Mouse (Mus musculus) brain, embryonic 14.5 days (tissue): ENCODE data around the gene Rasip1. TPM values are rescaled to one million over a fixed set of nuclear protein-coding genes. Genes with fewer than 3 reads are reported as not detected.
A peak's percentile ranks its signal among the peaks of the same experiment; 100 is the strongest.
"Not testable (repeated sequence)": the region's sequence is repeated elsewhere in the genome, so short reads cannot be mapped to it uniquely, and the experiment has no call there.

Experiments used
- DNase-seq: peaks from one replicate; pipeline ENCODE4 v3.0.0-alpha.2; 2011; ENCODE audit warnings: low read depth
- CTCF ChIP-seq: fragments of 200-500 bp; IDR thresholded peaks from 2 replicates; pipeline ENCODE4 v1.5.1; 2012; ENCODE audit warnings: inconsistent platforms, mild to moderate bottlenecking, moderate library complexity, borderline replicate concordance; ENCODE audit not compliant: insufficient read depth, insufficient read length; ENCODE audit errors: extremely low read depth
- POLR2A ChIP-seq: fragments of 200-500 bp; IDR thresholded peaks from 2 replicates; pipeline ENCODE4 v1.6.1; 2012; ENCODE audit warnings: mild to moderate bottlenecking, inconsistent platforms, borderline replicate concordance; ENCODE audit not compliant: poor library complexity, insufficient read depth, insufficient read length, severe bottlenecking; ENCODE audit errors: extremely low read depth
- polyA plus RNA-seq: library from polyadenylated mRNA; depleted of rRNA; stranded (reverse); fragments of >200 nt; gene quantifications from 2 replicates; pipeline ENCODE4 v1.2.3, GENCODE M21; 2012

Rasip1 gene
- polyA plus RNA-seq, 1 experiment: 17.6 TPM

- DNase-seq: peak; percentile 61
- TF ChIP-seq POLR2A: no peak
- no peak for TF ChIP-seq CTCF
These were observed 27.2 kb downstream of the Rasip1 start for GRCm38 (mm10) chr7:45654424-45655047.

GRCm38 (mm10) chr7:45660746-45661478 is 33.6 kb downstream of the Rasip1 start:
- no peak for TF ChIP-seq CTCF
- no peak for TF ChIP-seq POLR2A
- no peak for DNase-seq

GRCm38 (mm10) chr7:45661702-45662101 is 34.4 kb downstream of the Rasip1 start:
- DNase-seq: not testable (repeated sequence)

- no peak for DNase-seq
- TF ChIP-seq POLR2A: no peak
- TF ChIP-seq CTCF: no peak
These were observed 38.2 kb downstream of the Rasip1 start for GRCm38 (mm10) chr7:45665303-45666138.

GRCm38 (mm10) chr7:45666161-45666560 is 38.9 kb downstream of the Rasip1 start, which contains the start of gene Fut2:
TSS of gene Fut2 (minus strand) at chr7:45666394.
- no peak for DNase-seq
- TF ChIP-seq CTCF (no peak), POLR2A (no peak)

DNA sequence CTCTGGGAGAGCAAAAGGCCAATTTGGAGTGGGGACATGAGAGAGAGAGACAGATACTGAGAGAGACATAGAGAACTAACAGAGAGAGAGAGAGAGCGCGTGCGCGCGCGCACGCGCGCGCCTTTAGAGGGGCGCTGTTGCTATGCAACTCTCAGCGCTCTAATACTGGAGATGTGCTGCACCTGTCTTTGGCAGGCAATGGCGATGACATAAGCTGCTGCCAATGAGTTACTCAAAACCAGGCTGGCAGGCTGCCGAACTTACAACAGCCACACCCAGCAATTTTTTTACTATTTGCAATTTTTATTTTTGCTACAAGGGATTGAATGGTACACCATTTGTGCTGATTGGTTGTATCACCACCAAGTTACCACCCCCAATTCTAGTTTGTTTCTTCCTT is 40.5 kb downstream of the Rasip1 start:
- TF ChIP-seq POLR2A: no peak
- TF ChIP-seq CTCF: no peak
- peak; percentile 63 for DNase-seq

- no peak for DNase-seq
- TF ChIP-seq CTCF: peak; percentile 11; the same call in 1 of the 2 replicates
- TF ChIP-seq POLR2A: no peak
These were observed 41.6 kb downstream of the Rasip1 start for GRCm38 (mm10) chr7:45668921-45669320.

GRCm38 (mm10) chr7:45677627-45678295 is 50.5 kb downstream of the Rasip1 start:
- TF ChIP-seq POLR2A (no peak), CTCF (no peak)
- DNase-seq: no peak

GRCm38 (mm10) chr7:45678513-45678912 is 51.2 kb downstream of the Rasip1 start:
- TF ChIP-seq POLR2A (no peak), CTCF (no peak)
- no peak for DNase-seq

GRCm38 (mm10) chr7:45679966-45680621 is 52.8 kb downstream of the Rasip1 start:
- TF ChIP-seq POLR2A (no peak), CTCF (no peak)
- DNase-seq: no peak

GRCm38 (mm10) chr7:45681046-45681736 is 53.9 kb downstream of the Rasip1 start:
- TF ChIP-seq CTCF (no peak), POLR2A (no peak)
- DNase-seq: no peak
